Mouse (Mus musculus) left cerebral cortex, adult 2 months (tissue): ENCODE data around the gene Agap1. TPM values are rescaled to one million over a fixed set of nuclear protein-coding genes. Genes with fewer than 3 reads are reported as not detected.
A peak's percentile ranks its signal among the peaks of the same experiment; 100 is the strongest.

Source experiments
- DNase-seq, 2 experiments: peaks; one replicate each; pipeline ENCODE4 v3.0.0; 2021 to 2022; ENCODE audit warnings: low spot score in 2 of 2, mixed read lengths in 1 of 2; ENCODE audit errors: extremely low spot score in 1 of 2
- H3K27ac ChIP-seq: fragments of 200-600 bp; 2 replicates; pipeline ENCODE4 v1.8.1; 2022
- H3K4me3 ChIP-seq: fragments of 200-600 bp; 2 replicates; pipeline ENCODE4 v1.8.1; 2022
- CTCF ChIP-seq: fragments of 200-600 bp; IDR thresholded peaks from 2 replicates; pipeline ENCODE4 v1.8.1; 2022; ENCODE audit warnings: antibody characterized with exemption, mild to moderate bottlenecking, moderate library complexity
- intact Hi-C: fragments of 180-260 bp; cut with DNase I; formaldehyde crosslinking; loops from one replicate; pipeline ENCODE4 v1.15.1; 2025
- total RNA-seq, 2 experiments: library from RNA; stranded (reverse); gene quantifications; 2 replicates each; pipeline ENCODE4 v1.2.3; 2021

Gene Agap1
- total RNA-seq, 2 experiments from 2014 or later, result 270 to 281 TPM

GRCm38 (mm10) chr1:89786793-89787192, 332.2 kb downstream of the Agap1 start:
- no peak for TF ChIP-seq CTCF
- H3K4me3 ChIP-seq, result no peak overlapping the region
- no peak overlapping the region for H3K27ac ChIP-seq
- DNase-seq, result no peak
- intact Hi-C loops, result no loop called here

GRCm38 (mm10) chr1:89798724-89799123, 344.1 kb downstream of the Agap1 start:
- Histone ChIP-seq H3K27ac (no peak overlapping the region), H3K4me3 (no peak overlapping the region)
- DNase-seq, result no peak
- TF ChIP-seq CTCF, result no peak
- intact Hi-C loops, result no loop called here

GRCm38 (mm10) chr1:89801506-89801905, 346.9 kb downstream of the Agap1 start:
- Histone ChIP-seq H3K4me3 (no peak overlapping the region), H3K27ac (no peak overlapping the region)
- no peak for DNase-seq
- intact Hi-C loops, result no loop called here
- TF ChIP-seq CTCF, result no peak

GRCm38 (mm10) chr1:89804981-89805380, 350.4 kb downstream of the Agap1 start:
- DNase-seq, result peak in 1 of 2 experiments; percentile 40
- intact Hi-C loops, result no loop called here
- peak; percentile 49 for TF ChIP-seq CTCF
- Histone ChIP-seq H3K4me3 (no peak overlapping the region), H3K27ac (no peak overlapping the region)

- DNase-seq, result no peak
- no peak for TF ChIP-seq CTCF
- H3K27ac ChIP-seq, result no peak overlapping the region
- H3K4me3 ChIP-seq, result no peak overlapping the region
- intact Hi-C loops, result no loop called here
Observed at GRCm38 (mm10) chr1:89812816-89813215, 358.2 kb downstream of the Agap1 start.

GRCm38 (mm10) chr1:89816487-89817206, 362.0 kb downstream of the Agap1 start:
- H3K27ac ChIP-seq, result no peak overlapping the region
- intact Hi-C loops, result no loop called here
- no peak for DNase-seq
- no peak for TF ChIP-seq CTCF
- no peak overlapping the region for H3K4me3 ChIP-seq

GRCm38 (mm10) chr1:89821822-89822221, 367.2 kb downstream of the Agap1 start:
- no peak overlapping the region for H3K4me3 ChIP-seq
- H3K27ac ChIP-seq, result no peak overlapping the region
- no peak for TF ChIP-seq CTCF
- intact Hi-C loops, result loop anchor here (5.0 kb wide), 1 partner anchor 610 kb away; no protein-coding TSS in a partner anchor
- DNase-seq, result no peak

- TF ChIP-seq CTCF, result no peak
- H3K27ac ChIP-seq, result no peak overlapping the region
- H3K4me3 ChIP-seq, result no peak overlapping the region
- DNase-seq, result no peak
- intact Hi-C loops, result loop anchor here (5.0 kb wide), 1 partner anchor 610 kb away; no protein-coding TSS in a partner anchor
Observed at GRCm38 (mm10) chr1:89822431-89822830, 367.8 kb downstream of the Agap1 start.

GRCm38 (mm10) chr1:89823036-89823435, 368.4 kb downstream of the Agap1 start:
- Histone ChIP-seq H3K4me3 (no peak overlapping the region), H3K27ac (no peak overlapping the region)
- DNase-seq, result no peak
- intact Hi-C loops, result loop anchor here (5.0 kb wide), 1 partner anchor 611 kb away; no protein-coding TSS in a partner anchor
- TF ChIP-seq CTCF, result no peak

GRCm38 (mm10) chr1:89827051-89827450, 372.4 kb downstream of the Agap1 start:
- intact Hi-C loops, result no loop called here
- no peak overlapping the region for H3K4me3 ChIP-seq
- H3K27ac ChIP-seq, result no peak overlapping the region
- TF ChIP-seq CTCF, result no peak
- DNase-seq, result no peak

- TF ChIP-seq CTCF, result peak; percentile 11
- H3K4me3 ChIP-seq, result no peak overlapping the region
- no peak for DNase-seq
- intact Hi-C loops, result no loop called here
- no peak overlapping the region for H3K27ac ChIP-seq
Observed at GRCm38 (mm10) chr1:89831095-89831494, 376.5 kb downstream of the Agap1 start.

GRCm38 (mm10) chr1:89844064-89844463, 389.5 kb downstream of the Agap1 start:
- no peak for DNase-seq
- TF ChIP-seq CTCF, result peak; percentile 19
- intact Hi-C loops, result no loop called here
- H3K4me3 ChIP-seq, result no peak overlapping the region
- no peak overlapping the region for H3K27ac ChIP-seq

GRCm38 (mm10) chr1:89845487-89845886, 390.9 kb downstream of the Agap1 start:
- intact Hi-C loops, result loop anchor here (5.0 kb wide), 1 partner anchor 198 kb away; no protein-coding TSS in a partner anchor
- DNase-seq, result no peak
- Histone ChIP-seq H3K27ac (peak overlapping the region; percentile 18), H3K4me3 (no peak overlapping the region)
- TF ChIP-seq CTCF, result no peak
